Mouse (Mus musculus) retina, embryonic 14.5 days (tissue): Measurements from ENCODE around the gene Car6.

ENCODE experiments used
- DNase-seq: peaks from one replicate; pipeline ENCODE4 v3.0.0-alpha.2; 2015; ENCODE audit warnings: low spot score

Gene Car6

DNA sequence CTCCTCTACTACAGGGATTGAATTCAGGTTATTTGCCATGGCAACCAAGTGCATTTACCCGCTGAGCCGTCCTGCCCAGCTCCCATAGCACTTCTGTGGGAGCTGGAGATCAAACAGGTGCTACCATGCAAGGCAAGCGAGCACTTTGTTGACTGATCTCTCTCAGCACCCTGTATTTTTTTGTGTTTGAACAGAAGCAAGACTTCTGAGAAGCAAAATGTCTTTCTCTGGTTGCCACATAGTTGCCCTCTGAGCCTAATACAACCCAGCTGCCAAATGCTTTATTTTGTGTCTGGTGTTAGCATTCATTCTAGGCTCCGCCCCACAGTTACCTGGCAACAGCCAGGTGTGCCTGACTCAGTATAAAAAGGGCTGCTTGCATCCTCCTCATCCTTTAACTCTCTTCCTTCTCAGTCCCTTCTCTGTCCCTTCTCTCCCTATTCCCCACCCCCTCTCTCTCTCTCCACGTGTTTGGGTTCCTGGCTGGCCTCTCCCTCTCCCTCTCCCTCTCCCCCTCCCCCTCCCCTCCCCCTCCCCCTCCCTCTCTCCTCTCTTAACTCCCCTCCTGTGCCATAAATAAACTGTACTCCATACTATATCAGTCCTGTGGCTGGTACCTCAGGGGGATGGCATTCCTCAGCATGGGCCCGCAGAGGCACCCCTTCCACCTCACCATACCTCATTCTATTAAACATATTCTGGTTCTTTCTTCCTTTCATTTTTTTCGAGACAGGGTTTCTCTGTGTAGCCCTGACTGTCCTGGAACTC lies 27.6 kb upstream of the Car6 start:
- no peak for DNase-seq

DNA sequence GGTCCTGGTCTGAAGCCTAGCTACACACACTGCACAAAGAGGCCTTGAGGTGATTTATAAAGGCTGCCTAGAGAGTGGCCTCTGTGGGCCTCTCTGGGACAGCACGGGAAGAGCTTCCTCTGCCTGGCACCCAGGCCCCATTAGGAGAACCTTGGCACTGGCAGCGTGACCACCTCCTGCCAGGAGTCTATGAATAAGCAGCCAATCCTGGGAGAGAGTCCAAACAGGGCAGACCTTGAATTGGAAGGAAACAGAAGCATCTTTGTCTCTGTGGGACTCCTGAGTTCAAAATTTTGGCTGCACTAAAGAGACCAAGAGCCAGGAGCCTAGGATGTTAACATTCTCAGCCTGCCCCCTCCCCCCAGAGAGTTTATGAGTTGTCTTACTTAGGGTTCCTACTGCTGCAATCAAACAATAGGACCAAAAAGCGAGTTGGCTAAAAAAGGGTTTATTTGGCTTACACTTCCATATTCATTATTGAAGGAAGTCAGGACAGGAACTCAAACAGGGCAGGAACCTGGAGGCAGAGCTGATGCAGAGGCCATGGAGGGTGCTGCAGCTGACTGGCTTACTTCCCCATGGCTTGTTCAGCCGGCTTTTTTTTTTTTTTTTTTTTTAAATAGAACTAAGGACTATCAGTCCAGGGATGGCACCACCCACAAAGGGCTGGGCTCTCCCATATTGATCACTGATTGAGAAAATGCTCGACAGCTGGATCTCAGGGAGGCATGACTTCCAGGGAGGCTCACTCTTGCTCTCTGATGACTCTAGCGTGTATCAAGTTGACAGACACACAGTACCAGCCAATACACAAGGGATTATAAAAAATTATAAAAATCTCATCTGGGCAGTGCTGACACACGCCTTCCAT lies 25.9 kb upstream of the Car6 start:
- DNase-seq: no peak

DNA sequence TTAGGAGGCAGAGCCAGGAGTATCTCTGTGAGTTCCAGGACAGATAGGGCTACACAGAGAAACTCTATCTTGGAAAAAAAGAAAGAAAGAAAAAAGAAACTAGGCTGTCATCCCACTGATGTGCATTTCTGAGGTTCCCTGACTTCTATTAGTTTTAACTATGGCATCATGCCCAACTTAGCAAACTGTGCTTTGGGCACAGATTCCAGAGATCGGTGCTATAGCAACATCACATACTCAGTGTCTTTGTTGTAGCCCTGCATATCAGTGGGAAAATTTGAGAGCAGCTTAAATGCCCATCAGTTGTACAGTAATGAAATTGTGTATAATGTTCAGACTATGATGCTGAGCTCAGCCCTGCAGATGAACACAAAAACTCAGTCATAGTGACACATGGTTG lies 24.6 kb upstream of the Car6 start:
- no peak for DNase-seq

DNA sequence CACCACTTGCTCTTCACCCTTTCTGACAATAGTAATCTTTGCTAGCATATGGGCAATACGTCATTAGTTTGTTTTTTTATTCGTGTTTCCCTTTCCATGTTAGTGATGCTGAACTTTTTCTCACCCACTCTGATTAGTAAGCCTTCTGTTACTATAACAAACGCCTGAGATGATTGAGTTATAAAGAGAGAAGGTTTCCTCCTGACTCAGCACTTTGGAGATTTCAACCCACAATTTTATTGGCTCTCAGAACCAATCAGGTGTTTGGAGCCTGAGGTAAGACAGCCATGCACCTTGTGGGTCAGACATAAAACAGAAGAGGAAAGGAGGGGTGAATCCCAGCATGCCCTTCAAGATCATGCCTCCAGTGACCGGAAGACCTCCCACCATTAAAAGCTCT lies 22.7 kb upstream of the Car6 start:
- no peak for DNase-seq

DNA sequence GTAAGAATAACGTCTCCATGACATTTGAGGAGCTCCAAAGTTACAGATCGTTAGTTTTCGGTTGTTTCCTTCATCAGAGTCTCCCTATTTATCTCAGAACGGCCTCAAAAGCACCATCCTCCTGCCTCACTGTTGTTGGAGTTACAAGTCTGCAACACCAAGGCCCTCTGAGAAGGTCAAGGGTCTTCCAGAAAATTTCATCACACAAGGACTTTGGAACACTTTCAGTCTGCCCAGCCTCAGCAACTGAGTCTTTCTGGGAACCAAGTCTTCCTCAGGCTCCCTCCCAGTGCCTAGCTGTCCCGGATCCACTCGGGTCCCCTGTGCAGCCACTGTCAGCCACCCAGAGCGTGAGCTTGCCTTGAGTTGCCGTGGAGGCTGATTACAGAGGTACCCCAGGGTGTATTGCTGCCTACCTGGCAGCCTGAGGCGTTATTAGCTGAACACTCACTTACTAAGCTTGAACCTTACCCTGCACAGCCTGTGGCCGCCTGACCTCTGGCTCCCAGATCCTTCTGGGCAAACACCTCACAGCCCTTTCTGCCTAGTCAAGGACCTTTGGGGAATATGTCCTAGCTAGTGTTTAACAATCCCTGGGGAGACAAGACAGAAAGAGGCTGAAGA lies 20.0 kb upstream of the Car6 start:
- no peak for DNase-seq

DNA sequence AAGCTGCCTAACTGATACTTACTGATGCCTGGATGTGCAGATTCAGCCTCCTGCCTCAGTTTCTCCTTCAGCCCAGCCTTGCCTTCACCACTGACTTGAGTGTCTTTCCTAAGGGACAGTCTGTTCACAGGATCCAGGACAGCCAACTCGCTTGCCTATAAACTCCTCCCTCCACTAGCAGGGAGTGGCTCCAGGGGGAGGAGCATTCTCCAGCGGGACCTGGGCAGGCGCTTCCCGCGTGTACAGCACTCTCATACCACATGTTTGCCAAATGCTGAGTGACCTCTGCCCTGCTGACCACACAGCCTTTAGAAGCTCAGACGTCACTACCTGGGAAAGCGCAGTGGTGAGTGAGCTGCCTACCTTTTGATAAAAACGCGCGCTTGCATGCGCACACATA lies 19.5 kb upstream of the Car6 start:
- DNase-seq: peak; percentile 50

DNA sequence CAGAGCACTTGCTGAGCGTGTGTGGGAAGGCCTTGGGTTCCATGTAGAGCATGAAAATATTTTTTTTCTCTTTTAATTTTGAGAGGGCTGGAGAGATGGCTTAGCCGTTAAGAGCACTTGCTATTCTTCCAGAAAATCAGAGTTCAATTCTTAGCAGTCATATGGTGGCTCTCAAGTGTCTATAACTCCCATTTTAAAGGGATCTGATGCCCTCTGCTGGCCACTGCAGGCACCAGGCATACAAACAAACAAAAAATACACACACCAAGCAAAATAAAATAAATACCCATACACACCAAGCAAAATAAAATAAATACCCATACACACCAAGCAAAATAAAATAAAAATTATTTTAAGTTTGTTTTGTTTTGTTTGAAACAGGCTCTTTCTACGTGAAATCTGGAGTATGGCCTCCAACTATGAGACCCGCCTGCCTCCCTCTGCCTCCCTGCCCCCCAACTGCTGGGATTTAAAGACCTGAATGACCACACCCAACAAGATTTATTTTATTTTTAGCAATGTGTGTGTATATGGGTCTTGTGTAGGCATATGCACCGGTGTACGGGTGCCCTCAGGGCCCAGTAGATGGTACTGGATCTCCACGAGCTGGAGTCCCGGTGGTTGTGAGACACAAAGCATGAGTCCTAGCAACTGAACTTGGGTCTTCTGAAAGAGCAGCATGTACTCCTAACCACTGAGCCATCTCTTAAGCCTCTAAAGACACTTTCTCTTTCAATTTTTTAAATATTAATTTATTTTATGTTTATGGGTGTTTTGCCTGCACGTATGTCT lies 18.6 kb upstream of the Car6 start:
- peak; percentile 85 for DNase-seq

DNA sequence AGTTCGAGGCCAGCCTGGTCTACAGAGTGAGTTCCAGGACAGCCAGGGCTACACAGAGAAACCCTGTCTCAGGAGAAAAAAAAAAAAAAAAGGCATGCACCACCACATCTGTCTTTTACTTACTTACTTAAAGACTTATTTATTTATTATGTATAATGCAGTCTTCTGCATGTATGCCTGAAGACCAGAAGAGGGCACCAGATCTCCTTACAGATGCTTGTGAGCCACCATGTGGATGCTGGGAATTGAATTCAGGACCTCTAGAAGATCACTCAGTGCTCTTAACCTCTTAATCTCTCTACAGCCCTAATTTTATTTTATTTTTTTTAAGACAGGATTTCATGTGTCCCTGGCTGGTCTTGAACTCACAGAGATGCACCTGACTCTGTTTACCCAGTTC lies 16.8 kb upstream of the Car6 start:
- no peak for DNase-seq

DNA sequence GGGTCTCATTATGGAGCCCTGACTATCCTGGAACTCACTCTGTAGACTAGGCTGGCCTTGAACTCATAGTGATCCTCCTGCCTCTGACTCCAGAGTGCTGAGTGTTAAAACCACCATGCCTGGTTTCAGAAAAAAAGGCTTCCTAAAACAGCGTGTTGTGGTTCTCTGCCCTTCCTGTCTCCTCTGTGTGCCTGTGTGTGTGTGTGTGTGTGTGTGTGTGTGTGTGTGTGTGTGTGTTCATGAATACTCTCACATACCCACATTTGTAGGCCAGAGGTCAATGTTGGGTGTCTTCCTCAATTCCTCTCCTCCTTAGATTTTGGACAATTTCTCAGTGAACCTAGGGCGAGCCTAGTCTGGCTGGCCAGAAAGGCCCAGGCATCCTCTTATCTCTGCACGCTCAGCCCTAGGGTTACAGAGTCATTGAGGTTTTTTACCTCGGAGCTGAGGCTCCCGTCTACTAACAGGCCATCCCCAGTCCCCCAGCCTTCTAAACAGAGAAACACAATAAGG lies 16.0 kb upstream of the Car6 start:
- DNase-seq: peak; percentile 63

DNA sequence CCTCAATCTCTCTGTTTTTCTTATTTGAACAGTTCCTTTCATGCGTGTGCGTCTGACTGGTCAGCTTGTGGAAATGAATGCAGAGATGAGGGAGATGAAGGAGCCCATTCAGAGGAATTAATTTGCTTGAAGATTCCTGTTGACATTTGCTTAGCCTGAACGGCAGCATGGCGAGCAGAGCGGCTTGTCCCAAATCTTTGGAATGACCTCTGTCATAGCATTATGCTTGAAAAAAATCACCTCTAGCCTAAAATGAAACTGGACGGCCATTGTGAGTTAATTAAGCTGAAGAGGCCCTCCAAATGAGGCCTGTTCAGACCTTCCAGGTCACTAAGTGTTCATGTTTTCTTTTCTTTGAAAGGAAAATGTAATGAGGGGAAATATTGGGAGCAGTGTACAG lies 15.3 kb upstream of the Car6 start:
- DNase-seq: peak; percentile 89

DNA sequence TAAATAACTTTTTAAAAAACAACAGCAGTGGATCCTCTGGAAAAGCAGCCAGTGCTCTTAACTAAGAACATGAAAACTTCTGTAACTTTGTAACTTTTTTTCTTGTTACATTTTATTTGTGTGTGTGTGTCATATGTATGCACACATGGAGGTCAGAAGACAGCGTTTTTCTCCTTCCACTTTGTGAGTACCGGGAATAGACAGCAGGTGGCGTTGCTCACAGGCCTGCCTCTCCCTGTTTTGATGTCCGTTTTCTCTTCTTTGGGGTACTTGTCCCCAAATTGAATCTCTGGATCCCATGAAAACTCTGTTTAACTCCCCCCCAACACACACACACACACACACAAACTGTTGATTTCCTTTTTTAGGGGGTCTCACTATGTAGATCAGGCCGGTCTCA lies 12.8 kb upstream of the Car6 start:
- DNase-seq: no peak

DNA sequence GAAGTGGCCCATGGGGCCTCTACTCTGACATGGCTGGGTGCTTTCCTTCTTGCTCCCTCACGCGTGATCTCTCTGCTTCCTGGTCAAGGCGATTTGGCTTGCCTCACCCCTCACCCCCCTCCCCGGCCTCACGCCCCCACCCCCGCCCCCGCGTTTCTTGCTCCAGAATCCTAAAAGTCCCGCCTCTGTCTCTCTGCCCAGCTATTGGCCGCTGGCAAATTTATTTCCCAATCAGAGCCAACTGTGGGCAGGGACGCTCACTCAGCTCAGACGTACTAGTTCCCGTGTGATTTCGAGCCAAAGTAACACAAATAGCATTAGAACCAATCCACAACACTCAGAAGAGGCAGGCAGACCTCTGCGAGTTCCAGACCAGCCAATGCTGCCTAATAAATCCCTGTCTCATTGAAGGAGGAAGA lies 11.4 kb upstream of the Car6 start:
- peak; percentile 79 for DNase-seq

DNA sequence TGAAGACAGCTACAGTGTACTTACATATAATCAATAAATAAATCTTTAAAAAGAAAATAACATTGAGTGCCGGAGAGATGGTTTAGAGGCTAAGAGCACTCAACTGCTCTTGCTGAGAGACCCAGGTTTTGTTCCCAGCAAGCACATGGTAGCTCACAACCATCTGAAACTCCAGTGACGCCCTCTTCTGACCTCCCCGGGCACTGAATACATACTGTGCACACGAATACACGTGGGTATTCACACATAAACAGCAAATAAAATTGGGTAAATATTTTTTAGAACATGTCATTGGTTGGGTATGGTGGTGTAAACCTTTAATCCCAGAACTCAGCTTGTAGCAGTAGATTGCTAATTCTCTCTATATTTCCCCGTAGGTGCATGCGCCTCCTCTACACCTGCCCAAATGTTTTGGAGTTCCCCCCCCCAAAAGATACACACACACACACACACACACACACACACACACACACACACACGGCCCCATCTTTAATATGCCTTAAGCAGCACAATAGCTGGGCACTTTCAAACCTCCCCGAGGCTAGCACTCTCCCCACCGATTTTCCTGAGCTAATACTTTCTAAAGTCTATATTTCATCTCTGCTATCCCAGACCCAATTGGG lies 10.9 kb upstream of the Car6 start:
- DNase-seq: no peak

DNA sequence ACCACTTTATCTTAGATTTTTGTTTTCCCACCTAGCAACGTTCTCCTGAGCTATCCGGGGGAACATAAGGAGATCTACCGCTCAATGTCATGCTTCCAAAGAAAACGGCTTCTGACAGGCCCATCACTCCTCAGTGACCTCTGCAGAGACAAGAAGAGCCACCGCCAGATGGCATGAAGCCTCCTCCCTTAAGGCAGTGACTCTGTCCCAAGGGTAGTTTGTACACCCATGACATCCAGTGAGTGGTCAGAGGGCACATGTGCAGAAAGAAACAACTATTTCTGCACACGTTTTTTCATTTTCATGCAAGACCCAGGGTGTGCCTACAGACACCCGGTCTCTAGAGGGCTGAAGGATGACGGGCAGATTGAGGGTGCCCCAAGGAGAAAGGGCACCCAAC lies 9.2 kb upstream of the Car6 start:
- DNase-seq: peak; percentile 61

DNA sequence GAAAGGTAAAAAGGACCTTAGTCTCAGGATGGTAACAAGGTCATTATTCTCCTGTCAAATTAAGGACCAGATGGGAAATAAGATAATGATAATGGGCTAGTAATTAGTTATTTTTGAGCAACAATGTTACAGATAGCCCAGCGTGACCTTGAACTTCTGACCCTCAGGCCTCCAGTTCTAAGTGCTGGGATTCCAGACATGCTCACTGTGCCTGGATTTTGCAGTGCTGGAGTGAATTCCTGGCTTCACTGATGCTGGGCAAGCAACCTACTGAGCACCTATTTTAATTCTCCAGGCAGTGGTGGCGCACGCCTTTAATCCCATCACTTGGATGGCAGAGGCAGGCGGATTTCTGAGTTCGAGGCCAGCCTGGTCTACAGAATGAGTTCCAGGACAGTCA lies 8.6 kb upstream of the Car6 start:
- no peak for DNase-seq

DNA sequence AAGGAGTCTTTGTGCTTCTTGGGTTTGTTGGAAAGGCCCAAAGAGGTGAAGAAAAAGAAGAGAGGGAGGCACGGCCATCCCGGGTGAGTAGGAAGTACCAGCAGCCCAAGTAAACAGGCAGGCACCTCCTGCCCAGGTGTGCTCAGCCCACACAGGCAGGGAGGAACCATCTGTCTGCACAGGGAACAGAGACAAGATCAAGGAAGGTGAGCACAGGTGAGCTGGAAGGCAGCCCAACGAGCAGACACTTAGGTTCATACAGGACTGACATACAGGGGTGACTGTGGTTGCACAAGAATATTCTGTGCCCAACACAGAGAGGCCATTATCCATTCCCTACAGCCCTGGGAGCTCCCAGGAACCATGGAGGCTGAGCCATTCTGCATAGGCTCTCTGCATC lies 3.7 kb upstream of the Car6 start:
- no peak for DNase-seq

DNA sequence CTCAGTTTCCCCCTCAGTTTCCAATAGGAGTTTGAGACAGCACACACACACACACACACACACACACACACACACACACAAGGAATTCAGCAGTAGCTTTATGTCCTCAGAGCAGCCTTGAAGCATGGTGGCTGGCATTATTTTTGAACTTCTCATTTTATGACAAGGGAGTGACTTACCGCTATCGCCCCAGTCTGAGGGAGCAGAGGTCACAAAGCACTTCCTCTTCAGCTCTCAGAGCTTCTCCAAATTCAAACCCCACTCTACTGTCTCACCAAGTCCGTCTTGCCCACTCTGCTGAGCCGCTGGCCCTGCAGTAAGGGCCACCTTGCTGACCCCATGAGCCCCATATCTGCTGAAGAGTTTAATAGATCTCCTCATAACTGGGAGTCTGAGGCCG lies 1.6 kb upstream of the Car6 start:
- no peak for DNase-seq

DNA sequence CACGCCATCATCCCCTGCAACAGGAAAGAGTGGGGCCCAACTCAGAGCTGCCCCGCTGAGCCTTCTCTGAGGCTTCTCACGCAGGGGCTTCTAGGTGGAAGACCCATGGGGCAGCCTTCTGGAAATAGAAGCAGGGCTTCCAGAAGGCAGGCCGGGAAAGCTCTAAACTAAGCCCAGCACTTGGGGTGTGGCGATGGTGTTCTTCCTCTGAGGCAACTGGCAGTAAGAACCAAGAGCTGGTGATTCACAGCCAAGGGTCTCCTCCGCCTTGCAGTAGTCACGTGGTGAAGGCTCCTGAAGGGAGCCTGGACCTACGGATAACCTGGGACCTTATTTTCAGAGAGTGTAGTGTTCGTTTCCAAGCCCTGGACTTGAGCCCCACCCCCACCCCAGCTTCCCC lies 2.9 kb downstream of the Car6 start:
- no peak for DNase-seq

DNA sequence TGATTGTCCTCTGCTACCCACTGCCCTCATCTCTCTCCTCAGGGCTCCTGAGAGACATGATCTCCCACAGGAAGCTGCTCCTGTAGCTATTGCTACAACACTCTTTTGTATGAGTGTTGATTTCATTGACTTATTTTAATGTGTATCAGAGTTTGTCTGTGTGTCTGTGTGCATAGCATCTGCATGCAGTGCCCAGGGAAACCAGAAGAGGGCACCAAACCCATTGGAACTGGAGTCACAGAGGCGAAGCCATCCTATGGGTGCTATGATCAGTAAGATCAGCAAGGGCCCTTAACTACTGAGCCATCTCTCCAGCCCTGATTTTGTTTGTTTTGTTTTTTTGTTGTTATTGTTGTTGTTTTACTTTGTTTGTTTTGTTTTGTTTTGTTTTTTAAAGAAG lies 7.2 kb downstream of the Car6 start:
- peak; percentile 77 for DNase-seq

DNA sequence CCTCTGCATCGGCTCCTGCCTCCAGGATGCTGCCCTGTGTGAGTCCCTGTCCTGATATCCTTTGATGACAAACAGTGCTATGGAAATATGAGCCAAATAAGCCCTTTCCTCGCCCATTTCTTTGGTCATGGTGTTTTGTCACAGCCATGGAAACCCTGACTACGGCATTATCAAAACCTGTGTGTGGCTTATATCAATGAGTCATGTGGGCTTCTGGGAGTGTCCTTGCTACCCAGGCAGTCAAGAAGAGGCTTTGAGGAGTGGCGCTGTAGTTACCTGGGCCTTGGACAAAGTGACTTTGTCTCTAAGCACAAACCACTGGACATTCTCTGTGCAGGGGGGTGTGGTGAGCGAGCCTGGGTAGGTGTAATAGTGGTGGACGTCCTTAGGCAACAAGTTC lies 8.9 kb downstream of the Car6 start:
- DNase-seq: no peak

DNA sequence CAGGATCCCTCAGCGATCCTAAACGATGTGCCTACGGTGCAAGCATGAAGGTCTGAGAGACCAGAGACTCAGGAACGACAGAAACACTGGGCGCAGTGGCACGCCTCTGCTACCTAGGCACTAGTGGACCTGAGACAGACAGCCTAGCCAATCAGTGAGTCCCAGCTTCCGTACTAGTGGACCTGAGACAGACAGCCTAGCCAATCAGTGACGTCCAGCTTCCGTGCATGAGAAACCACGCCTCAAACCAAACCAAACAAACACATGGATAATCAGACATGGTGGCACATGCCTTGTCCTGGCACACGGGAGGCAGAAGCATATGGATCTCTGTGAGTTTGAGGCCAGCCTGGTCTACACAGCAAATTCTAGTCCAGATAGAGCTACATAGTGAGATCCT lies 12.9 kb downstream of the Car6 start:
- peak; percentile 33 for DNase-seq

DNA sequence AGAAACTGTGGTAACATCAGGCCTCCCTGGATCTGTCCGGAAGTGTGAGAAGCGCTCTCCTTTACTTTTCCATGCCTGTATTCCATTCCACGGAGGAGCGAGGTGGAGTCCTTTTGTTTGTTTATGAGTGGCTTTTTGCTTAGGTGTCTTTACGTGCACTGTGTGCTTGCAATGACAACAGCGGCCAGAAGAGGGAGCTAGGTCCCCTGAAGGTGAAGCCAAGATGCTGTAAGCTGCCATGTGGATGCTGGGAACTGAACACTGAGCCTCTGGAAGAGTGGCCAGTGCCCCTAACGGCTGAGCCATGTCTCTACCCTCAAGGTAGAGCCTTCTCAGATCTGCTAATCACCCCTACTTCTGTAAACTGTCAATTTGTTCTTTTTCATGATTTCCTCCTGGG lies 19.8 kb downstream of the Car6 start:
- no peak for DNase-seq
